Mouse (Mus musculus): ENCODE data around the gene Gpbar1.

The Gpbar1 gene

GRCm38 (mm10) chr1:74293306-74293960 is 15.1 kb downstream of the Gpbar1 start:
- in situ Hi-C loops (cut with MboI; ENCODE audit: unreplicated experiment in 2 of 2) = loop anchor here in 1 of 2 experiments (10.0 kb wide), 1 partner anchor 161 kb away; no protein-coding TSS in a partner anchor

GRCm38 (mm10) chr1:74294090-74294643 is 15.8 kb downstream of the Gpbar1 start:
- in situ Hi-C loops (cut with MboI; ENCODE audit: unreplicated experiment in 2 of 2) = loop anchor here in 1 of 2 experiments (10.0 kb wide), 1 partner anchor 161 kb away; no protein-coding TSS in a partner anchor

- in situ Hi-C loops (cut with MboI; ENCODE audit: unreplicated experiment in 2 of 2) = loop anchor here in 1 of 2 experiments (10.0 kb wide), 1 partner anchor 160 kb away; no protein-coding TSS in a partner anchor
These were observed 16.5 kb downstream of the Gpbar1 start for GRCm38 (mm10) chr1:74294733-74295455.

- in situ Hi-C loops (cut with MboI; ENCODE audit: unreplicated experiment in 2 of 2) = loop anchor here in 1 of 2 experiments (10.0 kb wide), 1 partner anchor 159 kb away; no protein-coding TSS in a partner anchor
These were observed 17.3 kb downstream of the Gpbar1 start for GRCm38 (mm10) chr1:74295456-74296171.

GRCm38 (mm10) chr1:74296477-74296876 is 18.1 kb downstream of the Gpbar1 start:
- in situ Hi-C loops (cut with MboI; ENCODE audit: unreplicated experiment in 2 of 2) = loop anchor here in 1 of 2 experiments (10.0 kb wide), 1 partner anchor 158 kb away; no protein-coding TSS in a partner anchor

GRCm38 (mm10) chr1:74297269-74297668 is 18.9 kb downstream of the Gpbar1 start:
- in situ Hi-C loops (cut with MboI; ENCODE audit: unreplicated experiment in 2 of 2) = loop anchor here in 1 of 2 experiments (10.0 kb wide), 1 partner anchor 158 kb away; no protein-coding TSS in a partner anchor

- in situ Hi-C loops (cut with MboI; ENCODE audit: unreplicated experiment in 2 of 2) = loop anchor here in 1 of 2 experiments (10.0 kb wide), 1 partner anchor 157 kb away; no protein-coding TSS in a partner anchor
These were observed 19.9 kb downstream of the Gpbar1 start for GRCm38 (mm10) chr1:74298157-74298750.

GRCm38 (mm10) chr1:74298996-74299395 is 20.6 kb downstream of the Gpbar1 start:
- in situ Hi-C loops (cut with MboI; ENCODE audit: unreplicated experiment in 2 of 2) = loop anchor here in 1 of 2 experiments (10.0 kb wide), 1 partner anchor 156 kb away; no protein-coding TSS in a partner anchor

GRCm38 (mm10) chr1:74300347-74301110 is 22.2 kb downstream of the Gpbar1 start:
- in situ Hi-C loops (cut with MboI; ENCODE audit: unreplicated experiment in 2 of 2) = loop anchor here in 1 of 2 experiments (5.0 kb wide), 1 partner anchor 147 kb away; no protein-coding TSS in a partner anchor

- in situ Hi-C loops (cut with MboI; ENCODE audit: unreplicated experiment in 2 of 2) = loop anchor here in 1 of 2 experiments (5.0 kb wide), 1 partner anchor 145 kb away; no protein-coding TSS in a partner anchor
These were observed 23.9 kb downstream of the Gpbar1 start for GRCm38 (mm10) chr1:74302229-74302628.

- in situ Hi-C loops (cut with MboI; ENCODE audit: unreplicated experiment in 2 of 2) = loop anchor here in 1 of 2 experiments (5.0 kb wide), 1 partner anchor 144 kb away; no protein-coding TSS in a partner anchor
These were observed 24.5 kb downstream of the Gpbar1 start for GRCm38 (mm10) chr1:74302835-74303234.

- in situ Hi-C loops (cut with MboI; ENCODE audit: unreplicated experiment in 2 of 2) = loop anchor here in 1 of 2 experiments (5.0 kb wide), 1 partner anchor 144 kb away; no protein-coding TSS in a partner anchor
These were observed 25.4 kb downstream of the Gpbar1 start for GRCm38 (mm10) chr1:74303509-74304338.

GRCm38 (mm10) chr1:74304339-74304790 is 26.0 kb downstream of the Gpbar1 start:
- in situ Hi-C loops (cut with MboI; ENCODE audit: unreplicated experiment in 2 of 2) = loop anchor here in 1 of 2 experiments (5.0 kb wide), 1 partner anchor 143 kb away; no protein-coding TSS in a partner anchor

- in situ Hi-C loops (cut with MboI; ENCODE audit: unreplicated experiment in 2 of 2) = loop anchor here in 1 of 2 experiments (5.0 kb wide), 1 partner anchor 142 kb away; no protein-coding TSS in a partner anchor
These were observed 26.6 kb downstream of the Gpbar1 start for GRCm38 (mm10) chr1:74304946-74305345.

GRCm38 (mm10) chr1:74305522-74305921 is 27.2 kb downstream of the Gpbar1 start, which contains the start of gene Tmbim1:
Tmbim1 (minus strand) TSS chr1:74305622.
- in situ Hi-C loops (cut with MboI; ENCODE audit: unreplicated experiment in 2 of 2) = no loop called here

- in situ Hi-C loops (cut with MboI; ENCODE audit: unreplicated experiment in 2 of 2) = no loop called here
These were observed 28.8 kb downstream of the Gpbar1 start for GRCm38 (mm10) chr1:74307146-74307545.

All from v-Abl transformed pro-B cells (cell line).